Mouse (Mus musculus) frontal cortex, postnatal 14 days (tissue): ENCODE measurements at regions not wholly inside any gene's neighbourhood (a gene's known extent, or its start where the extent isn't known, plus 50 kb on each side); places are given as distances from the start of the nearest gene placed in this dataset.
A peak's percentile ranks its signal among the peaks of the same experiment; 100 is the strongest.
"Not testable (repeated sequence)": the region's sequence is repeated elsewhere in the genome, so short reads cannot be mapped to it uniquely, and the experiment has no call there.

Experiments used
- DNase-seq, 2 experiments: peaks; one replicate each; pipeline ENCODE4 v3.0.0; 2022; ENCODE audit warnings: low spot score in 2 of 2

- no peak for DNase-seq
Observed at GRCm38 (mm10) chr10:99581074-99581473, 178.4 kb downstream of the Csl start.

GRCm38 (mm10) chr10:99584855-99585254 lies 174.6 kb downstream of the Csl start:
- DNase-seq: no peak

- no peak for DNase-seq
Observed at GRCm38 (mm10) chr10:99592220-99592619, 167.2 kb downstream of the Csl start.

GRCm38 (mm10) chr10:99595659-99596058 lies 163.8 kb downstream of the Csl start:
- DNase-seq: no peak

- DNase-seq: not testable (repeated sequence)
Observed at GRCm38 (mm10) chr10:99599142-99600120, 160.0 kb downstream of the Csl start.

GRCm38 (mm10) chr10:99602331-99602730 lies 157.1 kb downstream of the Csl start:
- DNase-seq: no peak

GRCm38 (mm10) chr10:99604172-99604571 lies 155.3 kb downstream of the Csl start:
- DNase-seq: no peak

- no peak for DNase-seq
Observed at GRCm38 (mm10) chr10:99608477-99608876, 151.0 kb downstream of the Csl start.

GRCm38 (mm10) chr10:99609420-99609819 lies 150.0 kb downstream of the Csl start:
- no peak for DNase-seq

GRCm38 (mm10) chr10:99610890-99611289 lies 148.6 kb downstream of the Csl start:
- DNase-seq: no peak

GRCm38 (mm10) chr10:99614392-99615249 lies 144.8 kb downstream of the Csl start:
- no peak for DNase-seq

GRCm38 (mm10) chr10:99615371-99615770 lies 144.1 kb downstream of the Csl start:
- DNase-seq: no peak

- peak; percentile 76 to 90 for DNase-seq
Observed at GRCm38 (mm10) chr10:99615779-99616178, 143.7 kb downstream of the Csl start.

- DNase-seq: no peak
Observed at GRCm38 (mm10) chr10:99617623-99618022, 141.8 kb downstream of the Csl start.

GRCm38 (mm10) chr10:99619421-99620151 lies 139.9 kb downstream of the Csl start:
- peak; percentile 35 to 70 for DNase-seq

- DNase-seq: no peak
Observed at GRCm38 (mm10) chr10:99620489-99620888, 139.0 kb downstream of the Csl start.

- DNase-seq: no peak
Observed at GRCm38 (mm10) chr10:99627355-99627754, 132.1 kb downstream of the Csl start.

GRCm38 (mm10) chr10:99632250-99632985 lies 127.0 kb downstream of the Csl start:
- DNase-seq: no peak

- DNase-seq: no peak
Observed at GRCm38 (mm10) chr10:99635796-99636195, 123.7 kb downstream of the Csl start.

- DNase-seq: no peak
Observed at GRCm38 (mm10) chr10:99639022-99639421, 120.4 kb downstream of the Csl start.

GRCm38 (mm10) chr10:99639469-99639868 lies 120.0 kb downstream of the Csl start:
- DNase-seq: no peak
